Comparison of ENCODE assay signal across 8 mouse cellular contexts in the genomic region with DNA sequence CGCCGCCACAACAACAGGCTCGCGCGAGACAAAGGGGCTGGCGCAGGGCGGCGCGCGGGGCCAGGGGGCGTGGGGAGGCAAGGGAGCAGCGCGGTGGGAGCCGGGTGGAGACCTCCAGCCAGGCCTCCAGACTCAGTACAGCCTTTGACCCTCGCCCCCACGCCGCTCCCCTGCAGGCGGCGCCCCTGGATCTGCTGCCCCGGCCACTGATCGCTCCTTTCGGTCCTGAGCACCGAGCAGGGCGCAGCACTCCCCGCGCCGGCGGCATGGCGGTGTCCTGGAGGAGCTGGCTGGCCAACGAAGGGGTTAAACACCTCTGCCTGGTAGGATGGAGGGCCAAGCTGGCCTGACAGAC. TPM values are rescaled to one million over a fixed set of nuclear protein-coding genes. Genes with fewer than 3 reads are reported as not detected.
DNase-seq lines count a peak whose midpoint lies in the region; ATAC-seq and TF ChIP-seq lines count a peak whose summit lies in the region.

No protein-coding gene starts in this region.

- no peaks in the 10 kb centered on the region for H3K27me3 ChIP-seq in hindbrain, postnatal 0 days (ENCODE audit: insufficient read depth, low read length)
- no peaks in the 10 kb centered on the region for H3K27me3 ChIP-seq in liver, embryonic 13.5 days
- no peaks in the 10 kb centered on the region for H3K27me3 ChIP-seq in neural tube, embryonic 13.5 days

- peak overlapping the region; percentile 72 for H3K4me2 ChIP-seq in hindbrain, postnatal 0 days (ENCODE audit: low read depth, low read length)
- H3K4me2 ChIP-seq in liver, embryonic 13.5 days, result peak overlapping the region; percentile 58
- peak overlapping the region; percentile 76 for H3K4me2 ChIP-seq in neural tube, embryonic 13.5 days

- H3K4me1 ChIP-seq in hindbrain, postnatal 0 days (ENCODE audit: insufficient read depth, low read length), result no peaks in the 10 kb centered on the region
- H3K4me1 ChIP-seq in liver, embryonic 13.5 days (replicated peaks), result no peaks in the 10 kb centered on the region
- H3K4me1 ChIP-seq in neural tube, embryonic 13.5 days (replicated peaks), result peaks cover 14% of the 10 kb centered on the region

- H3K9ac ChIP-seq in hindbrain, postnatal 0 days (replicated peaks; ENCODE audit: low read length), result peak overlapping the region; percentile 63
- peak overlapping the region; percentile 26; the same call in 1 of the 2 replicates for H3K9ac ChIP-seq in liver, embryonic 13.5 days
- peak overlapping the region; percentile 86 for H3K9ac ChIP-seq in neural tube, embryonic 13.5 days

- H3K4me3 ChIP-seq in hindbrain, postnatal 0 days (ENCODE audit: low read length), result peak overlapping the region; percentile 71
- H3K4me3 ChIP-seq in liver, embryonic 13.5 days (replicated peaks), result peak overlapping the region; percentile 55
- H3K4me3 ChIP-seq in neural tube, embryonic 13.5 days, result peak overlapping the region; percentile 67

- no peak overlapping the region for H3K27ac ChIP-seq in hindbrain, postnatal 0 days
- H3K27ac ChIP-seq in liver, embryonic 13.5 days, result no peak overlapping the region
- peak overlapping the region; percentile 56 for H3K27ac ChIP-seq in neural tube, embryonic 13.5 days (replicated peaks)

- H3K9me3 ChIP-seq in hindbrain, postnatal 0 days (ENCODE audit: low read length), result no peaks in the 10 kb centered on the region
- H3K9me3 ChIP-seq in liver, embryonic 13.5 days (replicated peaks), result no peaks in the 10 kb centered on the region
- H3K9me3 ChIP-seq in neural tube, embryonic 13.5 days, result no peaks in the 10 kb centered on the region

- DNase-seq in adrenal gland, adult (ENCODE audit: inconsistent age in 2 of 2, low spot score in 1 of 2), result peak; percentile 2 to 26
- DNase-seq in adrenal gland, adult 8-10 months, result no peak
- peak; percentile 5 to 12 for DNase-seq in adrenal gland, postnatal 4 days (ENCODE audit: low spot score in 2 of 2)
- DNase-seq in gastrocnemius, postnatal 10 days, result peak; percentile 72
- peak; percentile 43 for DNase-seq in hindbrain, postnatal 0 days (ENCODE audit: low spot score)
- DNase-seq in liver, embryonic 13.5 days, result peak; percentile 2
- no peak for DNase-seq in frontal cortex, adult 2 months (ENCODE audit: extremely low spot score in 1 of 2, low spot score in 1 of 2)

- no peak for TF ChIP-seq CTCF in hindbrain, postnatal 0 days (IDR thresholded peaks at IDR 0.05; ENCODE audit: low read depth)

- WGBS in hindbrain, postnatal 0 days, result under 1% methylated on average over 29 of the region's 30 CpGs
- WGBS in liver, embryonic 13.5 days (ENCODE audit: insufficient replicate concordance), result under 1% methylated on average over 30 of the region's 30 CpGs
- WGBS in neural tube, embryonic 13.5 days, result 0% methylated on average over 29 of the region's 30 CpGs

- no peaks in the 10 kb centered on the region for H3K36me3 ChIP-seq in hindbrain, postnatal 0 days (ENCODE audit: insufficient read depth, low read length)
- no peaks in the 10 kb centered on the region for H3K36me3 ChIP-seq in liver, embryonic 13.5 days
- H3K36me3 ChIP-seq in neural tube, embryonic 13.5 days, result no peaks in the 10 kb centered on the region

- peak; percentile 89 for ATAC-seq in hindbrain, postnatal 0 days
- peak; percentile 61 for ATAC-seq in liver, embryonic 13.5 days (ENCODE audit: low read depth)
- ATAC-seq in neural tube, embryonic 13.5 days (ENCODE audit: low read depth), result peak; percentile 97

RNA-seq across cellular contexts. Expression of a gene that starts 0.7 kb away (rescaled TPM):
- total RNA-seq in adrenal gland, adult 8-10 months (2022), result 1 to 10 TPM; 1.1 to 2.0 (median 1.7) TPM
- total RNA-seq in adrenal gland, postnatal 4 days (2021), result 1 to 10 TPM; 2.4 to 9.3 TPM
- 1 to 10 TPM; 2.6 to 3.8 TPM for total RNA-seq in gastrocnemius, postnatal 10 days (2021)
- 0.99 and 1.3 TPM in 2 replicates for total RNA-seq in hindbrain, postnatal 0 days (2014; rRNA removed)
- 1.3 and 1.7 TPM in 2 replicates for polyA plus RNA-seq in hindbrain, postnatal 0 days (2015; fragmentation: Nextera tagmentation; extraction: Ambion mirVana)
- polyA plus RNA-seq in liver, embryonic 13.5 days (2015; fragmentation: Nextera tagmentation; extraction: Ambion mirVana), result 0.16 and 0.36 TPM in 2 replicates
- polyA plus RNA-seq in neural tube, embryonic 13.5 days (2015; fragmentation: Nextera tagmentation; extraction: Ambion mirVana), result 1.8 and 2.7 TPM in 2 replicates
- polyA plus RNA-seq in frontal cortex, adult 2 months (2012; rRNA removed), result 0.15 and 0.26 TPM in 2 replicates

Comparison
In these comparisons a context has a peak if more than half of its experiments do, and no peak if none do; other contexts are left out.
1. DNase-seq: peak in adrenal gland, adult (2 of 2), adrenal gland, postnatal 4 days (2 of 2), gastrocnemius, postnatal 10 days (single experiment), hindbrain, postnatal 0 days (single experiment) and liver, embryonic 13.5 days (single experiment); none in adrenal gland, adult 8-10 months (single experiment) and frontal cortex, adult 2 months (0 of 2).
2. H3K9ac ChIP-seq: peak in every context shown above with its lines; median percentile 86 in neural tube, embryonic 13.5 days; 63 in hindbrain, postnatal 0 days; 26 in liver, embryonic 13.5 days.
3. Peak in every context shown above with its lines, with median percentiles within 50 percentile points of each other: ATAC-seq, H3K4me2 ChIP-seq and H3K4me3 ChIP-seq.